Mouse (Mus musculus) heart, postnatal 25 days (tissue): Measurements from ENCODE around the gene Padi6. TPM values are rescaled to one million over a fixed set of nuclear protein-coding genes. Genes with fewer than 3 reads are reported as not detected.

ENCODE experiments used
- DNase-seq: peaks from one replicate; pipeline ENCODE4 v3.0.0; 2022; ENCODE audit warnings: low spot score
- intact Hi-C: fragments of 180-260 bp; cut with DNase I; formaldehyde crosslinking; loops from one replicate; pipeline ENCODE4 v1.15.1; 2025
- total RNA-seq, 2 experiments: library from RNA; stranded (reverse); gene quantifications; 2 replicates each; pipeline ENCODE4 v1.2.3; 2021

The Padi6 gene
- total RNA-seq = not detected

DNA sequence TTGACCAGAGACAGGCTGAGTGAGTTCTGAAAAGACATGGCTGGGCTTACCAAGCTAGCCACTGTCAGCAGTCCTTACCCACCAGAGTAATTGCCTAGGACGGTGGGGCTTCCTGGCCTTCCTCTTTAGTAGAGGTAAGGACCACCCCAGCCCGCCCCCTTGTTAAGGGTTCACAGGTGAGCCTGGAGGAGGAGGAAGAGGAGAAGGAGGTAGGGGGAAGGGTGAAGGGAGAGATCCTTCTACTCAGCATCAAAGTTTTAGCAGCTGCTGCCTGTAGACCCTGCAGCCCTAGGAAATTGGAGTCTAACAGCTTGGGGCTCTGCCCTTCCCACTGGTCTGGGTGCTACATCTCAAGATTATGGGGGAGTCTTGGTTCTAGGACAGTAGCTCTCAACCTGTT lies at the start of gene Padi6:
TSS of gene Padi6 (minus strand) at position 101 of the 400 bp plus-strand sequence.
- DNase-seq = no peak
- intact Hi-C loops = no loop called here

DNA sequence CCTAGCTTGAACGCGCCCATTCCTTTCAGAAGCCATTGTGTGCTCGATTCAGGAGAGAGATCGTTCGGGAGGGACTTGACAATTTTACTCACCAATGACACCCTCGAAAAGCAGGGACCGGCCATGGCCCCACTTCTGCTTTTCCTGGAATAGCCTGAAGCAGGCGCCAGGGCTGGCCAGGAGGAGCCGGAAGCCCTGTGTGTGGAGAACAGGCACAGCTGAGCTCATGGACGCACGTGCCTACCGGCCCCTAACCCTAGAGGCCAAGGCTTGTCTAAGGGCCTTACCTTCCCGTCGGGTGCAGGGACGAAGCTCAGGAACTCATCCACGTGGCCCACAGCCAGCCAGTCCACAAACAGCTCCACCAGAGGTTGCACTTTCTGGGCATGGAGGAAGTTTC lies 48.6 kb upstream of the Padi6 start:
- intact Hi-C loops = loop anchor here (10.0 kb wide), 1 partner anchor 244 kb away; no protein-coding TSS in a partner anchor

DNA sequence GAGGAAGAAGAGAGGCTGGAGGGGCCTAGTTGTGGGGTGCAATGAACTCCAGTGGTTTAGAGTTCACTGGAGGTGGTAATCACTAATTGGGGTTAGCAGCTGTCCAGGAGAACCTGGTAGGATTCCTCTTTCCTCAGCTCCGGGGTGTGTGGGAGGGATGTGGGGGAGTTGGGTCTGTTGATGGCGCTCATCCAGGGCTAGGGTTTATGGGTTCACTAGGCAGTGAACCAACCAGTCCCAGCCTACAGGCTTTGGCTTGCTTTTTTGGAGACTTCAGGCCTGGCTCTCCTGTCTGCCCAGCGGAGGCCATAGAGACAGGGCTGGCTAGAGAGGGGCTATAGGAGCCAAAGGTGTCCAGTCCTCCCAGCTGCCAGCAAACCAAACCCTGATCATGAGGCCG lies 47.5 kb upstream of the Padi6 start:
- DNase-seq = no peak
- intact Hi-C loops = loop anchor here (1.0 to 10.0 kb wide), 3 partner anchors 112 to 245 kb away; no protein-coding TSS in a partner anchor

More for the DNA sequence above, 48.6 kb upstream of the Padi6 start:
- DNase-seq = no peak

DNA sequence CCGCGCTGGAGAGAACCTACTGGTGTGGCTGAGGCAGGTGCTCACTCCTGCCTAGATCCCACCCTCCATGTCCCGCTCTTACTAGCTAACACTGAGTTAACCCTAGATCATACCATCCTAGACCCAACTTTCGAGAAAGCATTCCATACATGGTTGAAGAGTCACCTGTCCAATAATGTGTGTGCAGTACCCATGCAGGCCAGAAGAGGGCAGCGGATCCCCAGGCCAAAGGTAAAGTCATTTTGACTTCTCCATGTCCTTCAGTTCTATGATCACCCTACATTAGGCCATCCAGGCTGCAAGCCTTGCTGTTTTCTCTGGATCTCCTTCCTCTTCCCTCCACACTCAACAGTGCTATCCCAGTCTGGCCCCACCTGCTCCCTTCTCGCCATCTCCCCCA lies 46.5 kb upstream of the Padi6 start:
- intact Hi-C loops = loop anchor here (1.0 kb wide), 2 partner anchors 113 to 168 kb away; no protein-coding TSS in a partner anchor
- no peak for DNase-seq

DNA sequence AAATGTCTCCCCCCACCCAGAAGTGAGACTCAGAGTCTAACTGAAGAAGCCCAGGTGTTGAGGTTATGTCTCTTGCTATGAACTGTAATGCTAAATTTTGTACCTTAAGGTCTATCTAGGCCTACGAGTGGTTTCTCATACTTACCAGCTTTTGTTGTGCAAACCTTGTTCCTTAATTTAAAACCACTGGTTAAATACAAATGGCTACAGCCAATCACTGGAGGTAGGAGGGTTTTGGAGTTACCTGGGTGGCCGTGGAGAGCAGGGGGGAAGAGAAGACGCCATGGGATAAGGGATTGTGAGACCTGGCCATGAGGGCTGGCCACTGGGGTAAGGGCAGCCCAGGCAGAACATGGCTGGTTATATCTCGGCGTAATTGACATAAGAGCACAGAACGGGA lies 45.8 kb upstream of the Padi6 start:
- no peak for DNase-seq
- intact Hi-C loops = no loop called here

DNA sequence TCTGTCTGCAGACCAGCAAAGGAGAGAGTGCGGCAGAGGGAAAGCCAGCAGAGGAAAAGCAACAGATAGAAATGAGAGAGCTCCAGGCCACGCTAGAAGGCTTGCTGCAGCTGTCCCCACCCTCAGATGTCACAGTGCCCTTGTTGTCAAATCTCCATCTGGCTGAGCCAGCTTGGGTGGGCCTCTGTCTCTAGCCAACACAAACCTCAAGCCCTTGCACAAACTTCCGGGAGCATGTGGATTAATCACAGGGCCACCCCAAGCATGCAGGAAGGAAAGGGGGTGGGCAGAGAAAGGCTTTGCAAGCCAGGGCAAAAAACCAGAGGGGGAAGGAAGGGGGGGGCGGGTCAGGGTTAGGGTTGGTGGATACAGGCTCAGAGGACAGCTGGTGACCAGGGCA lies 45.0 kb upstream of the Padi6 start:
- intact Hi-C loops = no loop called here
- peak; percentile 52 for DNase-seq

DNA sequence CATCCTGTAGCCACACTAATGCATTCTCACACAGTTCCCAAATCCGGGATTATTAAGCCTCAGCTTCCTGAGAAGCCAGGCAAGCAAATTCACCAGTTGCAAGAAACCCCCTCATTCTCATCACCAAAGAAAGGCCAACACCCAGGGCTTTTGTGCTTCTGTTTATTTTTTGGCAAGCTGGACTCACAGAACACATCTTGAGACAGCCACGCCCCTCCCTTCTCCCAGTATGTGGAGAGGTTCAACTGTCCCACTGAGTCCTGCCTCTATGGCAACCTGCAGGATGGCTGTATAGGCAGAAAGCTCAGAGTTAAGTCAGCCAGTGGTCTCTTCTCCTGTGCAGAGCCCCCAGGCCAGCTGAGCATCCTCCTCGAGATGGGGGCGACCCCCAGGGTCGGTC lies 42.8 kb upstream of the Padi6 start:
- DNase-seq = no peak
- intact Hi-C loops = no loop called here

DNA sequence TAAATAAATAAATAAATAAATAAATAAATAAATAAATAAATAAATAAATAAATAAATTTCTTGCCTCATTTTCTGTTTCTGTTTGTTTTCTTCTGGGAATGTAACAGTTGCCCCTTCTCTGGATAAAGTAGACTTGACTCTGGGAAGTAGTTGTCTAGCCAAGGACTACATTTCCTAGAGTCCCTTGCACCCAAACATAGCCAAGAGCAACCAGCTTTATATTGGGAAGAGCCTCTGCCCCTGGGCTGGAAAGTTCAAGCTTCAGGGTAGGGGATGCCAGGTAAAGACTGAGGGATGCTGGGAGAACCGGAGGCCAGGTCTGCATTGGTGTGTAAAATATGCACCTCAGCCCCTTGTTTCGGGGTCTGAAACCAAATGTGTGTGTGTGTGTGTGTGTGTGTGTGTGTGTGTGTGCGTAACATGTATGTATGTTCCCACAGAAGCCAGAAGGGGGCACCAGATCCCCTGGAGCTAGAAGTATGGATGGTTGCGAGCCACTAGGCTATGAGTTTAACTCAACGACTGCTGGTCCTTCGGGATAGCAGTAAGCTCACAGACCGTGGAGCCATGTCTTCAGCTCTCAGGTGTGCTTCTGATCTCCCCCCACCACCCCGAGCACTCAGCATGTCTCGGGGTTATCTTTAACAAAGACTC lies 42.0 kb upstream of the Padi6 start:
- DNase-seq = no peak
- intact Hi-C loops = no loop called here

DNA sequence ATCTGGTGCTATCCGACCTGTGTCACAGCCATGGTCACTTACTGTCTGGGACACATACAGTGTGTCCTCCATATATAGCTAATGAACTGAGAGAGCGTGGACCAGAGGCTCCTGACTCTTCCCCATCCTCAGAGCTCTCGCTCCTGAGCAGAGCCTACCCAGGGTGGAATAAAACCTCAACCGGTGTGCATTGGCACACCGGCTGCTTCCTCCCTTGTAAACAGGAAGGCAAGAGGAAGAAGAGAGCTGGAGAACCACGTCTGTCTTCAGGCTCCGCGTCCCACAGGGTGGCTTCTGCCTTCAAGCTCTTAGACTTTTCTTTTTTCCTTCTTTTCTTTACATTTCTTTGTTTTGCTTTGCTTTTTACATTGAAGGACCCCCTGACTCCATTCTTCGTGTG lies 40.4 kb upstream of the Padi6 start:
- intact Hi-C loops = no loop called here
- no peak for DNase-seq

DNA sequence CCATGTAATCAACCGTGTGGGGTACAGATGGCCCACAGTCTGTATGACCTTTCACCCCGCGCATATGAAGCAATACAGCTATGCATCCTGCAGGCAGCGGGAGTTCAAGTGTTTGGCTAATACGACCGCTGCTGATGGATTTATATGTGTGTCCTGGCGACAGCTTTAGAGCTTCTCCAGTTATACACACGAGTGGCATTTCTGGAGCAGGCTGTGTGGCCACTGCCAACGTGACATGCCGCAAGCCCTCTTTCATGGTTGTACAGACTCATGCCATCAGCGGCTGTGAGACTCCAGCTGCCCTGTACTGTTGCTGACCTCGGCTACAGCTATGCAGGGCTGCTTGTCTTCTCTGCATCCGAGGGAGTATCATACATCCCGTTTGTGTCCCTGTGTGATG lies 38.1 kb upstream of the Padi6 start:
- intact Hi-C loops = no loop called here

DNA sequence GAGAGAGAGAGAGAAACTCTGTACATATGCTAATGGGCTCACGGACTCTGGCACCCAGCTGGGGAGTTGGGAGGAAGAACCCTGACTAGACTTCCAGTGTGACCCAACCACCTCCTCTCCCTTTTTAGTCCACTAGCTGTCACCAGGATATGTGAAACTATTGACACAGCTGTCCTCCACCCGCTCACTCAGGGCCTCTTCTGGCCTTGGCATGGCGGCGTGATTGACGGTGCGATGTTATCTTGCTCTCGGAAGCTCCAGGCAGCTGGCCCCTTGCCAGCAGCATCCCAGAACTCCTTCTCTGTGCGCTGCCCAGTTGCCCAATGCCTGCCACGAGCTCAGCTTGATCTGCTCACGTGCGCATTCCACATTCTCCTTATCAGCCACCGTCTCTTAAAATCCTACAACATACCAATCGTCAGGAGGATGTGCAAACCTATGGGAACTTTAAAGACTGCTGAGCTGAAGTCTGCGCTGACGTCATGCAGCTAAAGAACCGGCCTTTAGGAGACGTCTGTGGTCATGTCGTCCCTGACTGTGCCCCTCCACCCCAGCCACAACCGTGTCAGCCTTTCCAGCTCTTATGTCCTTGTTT lies 37.5 kb upstream of the Padi6 start:
- no peak for DNase-seq
- intact Hi-C loops = no loop called here

More for the DNA sequence above, 38.1 kb upstream of the Padi6 start:
- no peak for DNase-seq

DNA sequence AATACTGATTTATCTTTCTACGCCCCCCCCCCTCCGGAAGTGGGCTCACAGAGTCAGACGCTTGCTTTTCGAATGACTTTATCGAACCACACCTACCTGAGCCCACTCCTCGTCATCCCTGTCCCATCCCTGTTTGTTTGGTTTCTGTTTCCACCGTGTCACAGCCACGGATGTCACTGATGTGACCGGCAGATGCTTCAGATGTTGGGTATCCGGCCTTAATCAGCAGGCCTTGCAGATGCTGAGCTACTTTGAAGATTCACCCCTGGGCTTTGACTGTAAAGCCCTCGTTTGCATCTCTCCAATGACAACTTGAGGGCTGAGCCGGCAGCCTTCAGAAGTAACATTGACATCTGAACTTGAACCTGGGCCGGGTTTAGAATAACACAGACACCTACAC lies 34.2 kb upstream of the Padi6 start:
- intact Hi-C loops = no loop called here
- no peak for DNase-seq

DNA sequence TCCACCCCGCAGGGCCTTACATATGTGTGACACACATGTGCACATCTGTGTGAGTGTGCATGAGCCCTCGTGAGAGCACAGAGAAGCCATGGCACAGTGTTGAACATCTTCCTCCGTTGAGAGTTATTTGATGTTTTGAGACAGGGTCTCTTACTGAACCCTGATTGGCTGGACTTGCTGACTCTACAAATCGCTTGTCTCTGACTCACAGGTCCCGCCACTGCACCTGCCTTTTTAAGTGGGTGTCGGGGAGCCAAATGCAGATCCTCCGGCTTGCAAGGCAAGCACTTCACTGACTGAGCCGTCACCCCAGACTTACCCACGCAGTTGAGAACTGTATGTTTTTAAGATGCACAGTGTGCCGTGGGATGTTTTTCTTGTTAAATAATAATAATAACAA lies 33.4 kb upstream of the Padi6 start:
- intact Hi-C loops = no loop called here
- DNase-seq = no peak

DNA sequence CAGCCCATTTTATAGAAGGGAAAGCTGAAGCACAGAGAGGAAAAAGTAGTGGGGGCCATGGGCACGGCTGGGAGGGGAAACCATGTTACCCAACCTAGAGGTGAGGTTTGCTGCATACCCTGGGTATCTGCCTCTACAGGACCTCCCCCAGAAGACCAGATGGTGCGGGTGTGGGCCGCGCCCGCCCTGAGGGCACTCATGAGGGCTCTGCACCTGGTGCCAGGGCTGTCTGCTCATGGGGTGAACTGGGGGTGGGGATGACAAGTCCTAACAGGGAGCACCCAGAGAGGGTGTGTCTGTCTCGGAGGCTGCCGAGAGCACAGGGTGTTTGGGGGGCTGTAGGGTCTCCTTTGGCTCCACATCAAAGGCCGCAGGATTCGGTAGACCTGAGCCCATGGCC lies 32.5 kb upstream of the Padi6 start:
- intact Hi-C loops = no loop called here
- no peak for DNase-seq

DNA sequence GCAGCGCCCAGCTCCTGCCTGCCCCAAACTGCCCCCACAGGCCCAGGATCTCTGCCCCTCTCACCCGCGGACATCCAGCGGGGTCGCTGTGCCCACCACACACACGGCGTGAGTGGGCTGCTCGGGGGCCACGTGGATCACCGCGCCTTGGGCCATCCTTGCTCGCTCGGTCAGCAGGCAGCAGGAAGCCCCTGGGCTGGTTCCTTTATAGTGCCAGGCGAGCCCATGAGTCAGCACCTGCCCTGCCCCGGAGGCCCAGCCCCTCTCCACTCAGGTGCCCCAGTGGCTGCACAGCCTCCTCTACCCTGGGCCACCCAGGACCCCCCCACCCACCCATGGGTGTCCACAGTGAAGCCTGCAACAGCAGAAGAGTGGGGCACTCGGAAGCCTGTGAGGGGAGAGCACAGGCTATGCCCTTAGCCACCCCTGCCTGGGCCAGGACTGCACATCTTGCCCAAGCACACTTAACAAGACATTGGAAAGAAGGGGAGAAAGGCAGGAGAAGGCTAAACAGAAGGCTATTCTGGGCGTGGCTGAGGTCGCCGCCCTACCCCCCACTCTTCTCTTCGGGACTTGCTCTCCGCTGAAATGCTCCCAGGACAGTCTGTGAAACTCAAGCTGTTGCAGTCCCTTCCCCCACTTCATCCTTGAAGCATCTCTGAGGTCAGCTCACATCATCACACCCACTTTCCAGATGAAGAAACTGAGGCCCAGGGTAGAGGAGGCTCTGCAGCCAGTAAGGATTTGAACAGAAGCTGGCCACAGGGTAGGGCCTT lies 31.8 kb upstream of the Padi6 start, which contains the start of gene Padi4:
TSS of gene Padi4 (minus strand) at position 212 of the 776 bp plus-strand sequence.
- DNase-seq = no peak
- intact Hi-C loops = no loop called here

DNA sequence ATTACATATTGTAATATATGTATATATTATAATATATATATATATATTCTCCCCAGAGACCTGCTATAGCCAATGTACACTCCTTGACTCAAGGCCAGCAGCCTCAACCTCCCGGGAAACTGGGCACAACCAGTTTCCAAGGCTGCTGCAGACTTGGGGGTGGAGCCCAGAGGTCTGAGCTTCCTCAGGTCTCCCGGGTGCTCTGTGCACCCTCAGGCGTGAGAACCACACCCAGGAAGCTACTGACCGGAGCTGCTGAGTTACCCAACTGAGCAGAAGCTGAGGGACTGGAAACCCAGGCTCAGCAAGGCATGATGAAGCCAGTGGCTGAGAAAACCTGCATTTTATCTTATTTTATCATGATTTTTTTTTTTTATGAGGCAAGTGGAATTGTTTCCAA lies 28.6 kb upstream of the Padi6 start:
- intact Hi-C loops = no loop called here
- DNase-seq = no peak

DNA sequence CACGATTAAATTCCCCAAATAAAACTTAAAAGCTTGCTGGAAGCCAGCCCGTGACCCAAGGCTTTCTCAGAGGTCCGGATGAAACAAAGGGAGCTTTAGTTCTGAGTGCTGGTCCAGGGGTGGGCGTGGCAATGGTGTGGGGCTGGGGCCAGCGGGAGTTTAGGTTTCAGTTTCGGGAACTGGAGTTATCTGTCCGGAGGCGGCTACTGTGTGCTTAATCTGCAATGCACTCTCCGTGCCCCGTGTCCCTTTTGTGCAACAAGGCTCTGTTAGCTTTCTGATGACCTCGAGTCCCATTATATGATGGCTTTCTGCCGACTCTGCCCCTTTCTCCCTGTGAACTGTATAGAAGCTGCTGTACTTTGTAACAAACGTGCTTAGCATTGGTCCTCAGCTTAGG lies 28.0 kb upstream of the Padi6 start:
- intact Hi-C loops = no loop called here
- peak; percentile 46 for DNase-seq

DNA sequence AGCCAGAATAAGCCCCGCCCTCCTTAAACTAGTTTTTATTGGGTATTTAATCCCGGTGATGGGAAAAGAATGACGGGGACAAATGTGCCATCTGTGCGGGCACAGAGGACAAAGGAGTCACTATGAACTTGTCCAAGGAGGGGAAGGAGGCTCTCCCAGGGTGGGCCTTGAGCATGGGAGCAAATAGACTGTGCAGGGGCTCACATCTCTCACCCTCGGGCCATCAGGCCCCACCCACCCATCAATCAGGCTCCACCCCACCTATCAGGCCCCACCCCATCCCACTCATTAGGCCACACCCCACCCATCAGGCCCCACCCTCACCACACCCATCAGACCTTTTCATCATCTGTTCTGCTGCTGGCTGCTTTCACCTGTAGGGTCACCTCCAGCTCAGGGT lies 26.5 kb upstream of the Padi6 start:
- intact Hi-C loops = no loop called here
- no peak for DNase-seq

DNA sequence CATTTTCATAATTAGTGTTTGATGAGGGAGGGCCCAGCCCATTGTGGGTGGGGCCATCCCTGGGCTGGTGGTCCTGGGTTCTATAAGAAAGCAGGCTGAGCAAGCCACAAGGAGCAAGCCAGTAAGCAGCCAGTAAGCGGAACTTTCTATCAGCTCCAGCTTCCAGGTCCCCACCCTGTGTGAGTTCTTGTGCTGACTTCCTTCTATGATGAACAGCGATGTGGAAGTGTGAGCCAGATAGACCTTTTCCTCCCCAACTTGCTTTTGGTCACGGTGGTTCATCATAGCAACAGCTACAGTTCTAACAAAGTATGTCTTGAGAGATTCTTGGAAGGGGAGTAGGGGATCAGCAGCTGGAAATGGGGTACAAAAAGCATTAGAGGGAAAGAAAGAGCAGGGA lies 23.5 kb upstream of the Padi6 start:
- intact Hi-C loops = no loop called here
- no peak for DNase-seq

DNA sequence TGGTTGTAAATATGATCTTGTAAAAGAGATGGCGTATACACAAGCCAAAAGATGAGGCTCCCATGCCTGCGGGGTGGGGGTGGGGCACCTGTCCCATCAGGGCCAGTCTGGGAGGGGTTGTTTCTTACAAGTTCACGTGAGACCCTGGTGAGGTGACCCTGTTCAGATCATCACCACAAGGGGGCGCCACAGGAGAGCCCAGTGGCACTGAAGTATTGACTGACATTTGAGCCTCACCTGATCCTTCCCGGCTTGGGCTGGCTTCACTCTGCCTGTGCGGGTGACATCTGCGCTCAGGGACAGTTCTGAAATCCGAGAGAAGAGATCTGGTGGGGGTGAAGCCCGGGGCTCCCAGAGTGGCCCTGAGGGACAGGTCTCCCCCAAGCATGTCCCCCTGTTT lies 20.7 kb upstream of the Padi6 start:
- DNase-seq = no peak
- intact Hi-C loops = loop anchor here (1.0 kb wide), 1 partner anchor 139 kb away; no protein-coding TSS in a partner anchor

DNA sequence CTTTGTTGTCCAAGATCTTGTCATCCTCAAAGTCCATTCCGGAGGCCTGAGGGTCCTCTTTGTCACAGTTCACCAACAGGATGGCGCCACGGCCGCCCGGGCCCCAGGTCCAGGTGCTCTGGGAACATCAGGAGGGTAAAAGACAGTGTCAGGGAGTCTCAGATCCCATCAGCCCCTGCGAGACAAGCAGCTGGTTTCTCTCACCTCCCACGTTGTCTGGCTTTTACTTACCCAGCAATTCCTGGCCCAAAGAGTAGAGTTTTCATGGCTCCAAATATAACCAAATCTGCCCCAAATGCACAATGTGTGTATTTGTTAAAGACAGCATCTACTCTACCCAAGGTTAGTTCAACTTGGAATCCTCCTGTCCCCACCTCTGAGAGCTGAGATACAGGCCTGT lies 19.2 kb upstream of the Padi6 start:
- intact Hi-C loops = no loop called here
- DNase-seq = no peak
